Mouse (Mus musculus) T-helper 2 cell (primary cell): ENCODE measurements around the gene Cabp5.
"Not testable (repeated sequence)": the region's sequence is repeated elsewhere in the genome, so short reads cannot be mapped to it uniquely, and the experiment has no call there.

Source experiments
- in situ Hi-C: fragments of 300-600 bp; cut with MboI, MseI; formaldehyde crosslinking; loops from one replicate; pipeline ENCODE4 v1.15.1; 2025; ENCODE audit warnings: high pct_unique_total_duplicates

Cabp5 gene

GRCm38 (mm10) chr7:13397832-13398231 is at the start of gene Cabp5:
Gene Cabp5 (plus strand): TSS chr7:13398132.
- in situ Hi-C loops: no loop called here

DNA sequence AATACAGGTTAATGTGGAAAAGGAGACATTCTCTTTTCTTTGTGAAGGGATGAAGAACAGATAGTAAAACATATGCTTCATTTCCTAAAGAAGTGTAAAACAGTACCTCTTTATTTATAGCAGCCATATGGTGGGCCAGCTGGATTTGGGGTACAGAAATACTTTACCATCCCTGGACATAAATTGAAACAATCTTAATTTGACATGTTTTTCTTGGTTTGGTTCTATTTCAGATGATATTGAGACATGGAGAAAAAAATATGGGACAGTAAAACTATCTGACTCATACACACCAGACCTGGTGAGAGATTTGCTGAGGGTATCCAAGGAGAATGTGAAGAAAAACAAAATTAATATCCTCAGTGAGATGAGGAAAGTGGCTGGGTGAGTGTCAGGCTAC is 42.0 kb upstream of the Cabp5 start:
- in situ Hi-C loops: no loop called here

- in situ Hi-C loops: no loop called here
These were observed 17.3 kb upstream of the Cabp5 start for GRCm38 (mm10) chr7:13380588-13380987.

GRCm38 (mm10) chr7:13450541-13450940 is 52.6 kb downstream of the Cabp5 start, which contains the start of gene Bsph1:
Gene Bsph1 (plus strand): TSS chr7:13450841.
- in situ Hi-C loops: not testable (repeated sequence)
